Mouse (Mus musculus) neutrophil, adult 83 days (primary cell): ENCODE data around the gene Iltifb. TPM values are rescaled to one million over a fixed set of nuclear protein-coding genes. Genes with fewer than 3 reads are reported as not detected.

Experiments
- total RNA-seq, 2 experiments: library from RNA; stranded (reverse); gene quantifications; one replicate each; pipeline ENCODE4 v1.2.4; 2023

The Iltifb gene
- total RNA-seq, result not detected

GRCm38 (mm10) chr10:118294938-118295337 is at the start of gene Iltifb:
Gene Iltifb, minus strand, starts transcription at chr10:118295038.

GRCm38 (mm10) chr10:118343155-118343554 is 48.3 kb upstream of the Iltifb start, which contains the start of gene Gm9046:
Gene Gm9046, minus strand, starts transcription at chr10:118343255.

GRCm38 (mm10) chr10:118337731-118338130 is 42.9 kb upstream of the Iltifb start, which contains the start of gene Gm9045:
Gene Gm9045, minus strand, starts transcription at chr10:118337831.

GRCm38 (mm10) chr10:118332308-118332707 is 37.5 kb upstream of the Iltifb start, which contains the start of gene Gm9044:
Gene Gm9044, minus strand, starts transcription at chr10:118332408.

GRCm38 (mm10) chr10:118326869-118327268 is 32.0 kb upstream of the Iltifb start, which contains the start of gene Gm9040:
Gene Gm9040, minus strand, starts transcription at chr10:118326969.

GRCm38 (mm10) chr10:118258388-118258787 is 36.5 kb downstream of the Iltifb start, which contains the start of gene Gm32802:
Gene Gm32802, plus strand, starts transcription at chr10:118258688.

GRCm38 (mm10) chr10:118240680-118241079 is 54.2 kb downstream of the Iltifb start, which contains the start of gene Gm32717:
Gene Gm32717, minus strand, starts transcription at chr10:118240780.

Other genes with a start within 250 kb of the Iltifb start
- gene Mdm1, start 153.2 kb downstream of the Iltifb start, total RNA-seq, result 10 to 100 TPM; 12.1 to 14.7 TPM
- not detected for gene Il22, start 90.1 kb downstream of the Iltifb start, total RNA-seq
- gene Gm32717, start 54.3 kb downstream of the Iltifb start, total RNA-seq, result under 1 TPM; 0.37 to 0.62 TPM
- under 1 TPM; 0.37 to 0.62 TPM for gene Gm32802, start 36.4 kb downstream of the Iltifb start, total RNA-seq
- gene Gm9040, start 31.9 kb upstream of the Iltifb start, total RNA-seq, result not detected
- gene Gm9044, start 37.4 kb upstream of the Iltifb start, total RNA-seq, result not detected
- not detected for gene Gm9045, start 42.8 kb upstream of the Iltifb start, total RNA-seq
- gene Gm9046, start 48.2 kb upstream of the Iltifb start, total RNA-seq, result not detected
- gene Gm9048, start 53.6 kb upstream of the Iltifb start, total RNA-seq, result not detected
- not detected for gene Gm9049, start 59.1 kb upstream of the Iltifb start, total RNA-seq
- not detected for gene Ifng, start 146.0 kb upstream of the Iltifb start, total RNA-seq